Mouse (Mus musculus) yolk sac, embryonic 10.5 days (tissue): ENCODE data around the gene Zcchc2.
A peak's percentile ranks its signal among the peaks of the same experiment; 100 is the strongest.

Experiments used
- DNase-seq: peaks from one replicate; pipeline ENCODE4 v3.0.0-alpha.2; 2017; ENCODE audit warnings: low spot score

Gene Zcchc2

DNA sequence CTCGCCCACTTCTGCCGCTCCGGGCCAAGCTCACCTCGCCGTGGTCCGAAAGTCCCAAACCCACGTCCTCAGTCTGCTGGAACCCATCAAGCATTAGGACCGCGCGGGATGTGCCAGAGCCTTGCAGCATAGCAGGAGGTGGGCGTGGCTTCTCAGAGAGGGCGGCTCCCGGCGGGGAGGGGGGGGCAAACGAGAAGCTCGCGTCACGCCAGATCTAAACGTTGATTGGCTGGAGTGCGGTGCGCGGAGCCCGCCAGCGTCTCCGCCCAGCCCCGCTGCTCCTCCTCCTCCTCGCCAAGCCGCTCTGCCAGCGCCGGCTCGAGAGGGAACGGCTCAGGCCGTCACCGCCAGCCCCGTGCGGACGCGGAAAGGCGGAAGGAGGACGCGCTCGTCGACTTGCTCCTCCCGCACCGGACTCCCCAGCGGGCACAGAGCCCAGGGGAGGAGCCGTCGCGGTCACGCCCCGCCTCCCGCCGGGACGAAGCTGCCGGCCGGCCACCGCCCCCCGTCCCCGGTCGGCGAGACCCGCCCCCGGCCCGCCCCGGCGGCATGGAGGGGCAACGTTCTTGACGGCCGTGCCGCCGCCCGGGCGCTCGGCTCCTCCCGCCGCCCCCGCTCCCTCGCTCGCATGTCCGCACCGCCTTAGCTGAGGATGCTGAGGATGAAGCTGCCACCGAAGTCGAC, at the start of gene Zcchc2:
Gene Zcchc2 (plus strand): TSS at position 269 of the 684 bp plus-strand sequence.
- DNase-seq: peak; percentile 98

DNA sequence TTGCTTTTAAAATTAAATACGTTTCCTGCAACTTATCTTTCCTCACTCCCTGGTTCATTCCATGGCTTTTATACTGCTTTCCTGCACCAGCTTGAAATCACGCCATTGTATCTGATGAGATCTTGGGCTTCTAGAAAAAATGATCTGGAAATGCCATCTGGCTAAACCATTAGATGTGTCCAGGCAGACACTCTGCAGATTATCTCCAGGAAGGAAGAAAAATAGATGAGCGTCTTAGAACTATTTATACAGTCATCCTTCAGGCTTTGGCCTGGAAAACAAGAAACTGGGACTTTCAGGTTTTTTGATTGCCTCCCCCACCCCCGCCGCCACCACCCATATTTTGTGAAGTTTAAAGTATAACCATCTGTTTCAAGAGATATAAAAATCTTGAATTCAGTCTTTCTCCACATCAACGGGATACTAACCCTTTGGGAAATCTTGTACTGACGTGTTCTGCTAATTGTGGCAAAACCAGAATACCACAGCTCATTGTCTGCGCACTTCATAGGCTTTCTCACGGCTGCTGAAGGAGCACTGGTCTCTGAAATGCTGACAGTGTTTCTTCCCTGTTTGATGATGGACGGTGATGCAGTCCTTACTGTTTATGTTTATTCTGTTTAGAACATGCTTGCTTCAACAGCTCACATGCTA, 45.2 kb upstream of the Zcchc2 start:
- DNase-seq: no peak

DNA sequence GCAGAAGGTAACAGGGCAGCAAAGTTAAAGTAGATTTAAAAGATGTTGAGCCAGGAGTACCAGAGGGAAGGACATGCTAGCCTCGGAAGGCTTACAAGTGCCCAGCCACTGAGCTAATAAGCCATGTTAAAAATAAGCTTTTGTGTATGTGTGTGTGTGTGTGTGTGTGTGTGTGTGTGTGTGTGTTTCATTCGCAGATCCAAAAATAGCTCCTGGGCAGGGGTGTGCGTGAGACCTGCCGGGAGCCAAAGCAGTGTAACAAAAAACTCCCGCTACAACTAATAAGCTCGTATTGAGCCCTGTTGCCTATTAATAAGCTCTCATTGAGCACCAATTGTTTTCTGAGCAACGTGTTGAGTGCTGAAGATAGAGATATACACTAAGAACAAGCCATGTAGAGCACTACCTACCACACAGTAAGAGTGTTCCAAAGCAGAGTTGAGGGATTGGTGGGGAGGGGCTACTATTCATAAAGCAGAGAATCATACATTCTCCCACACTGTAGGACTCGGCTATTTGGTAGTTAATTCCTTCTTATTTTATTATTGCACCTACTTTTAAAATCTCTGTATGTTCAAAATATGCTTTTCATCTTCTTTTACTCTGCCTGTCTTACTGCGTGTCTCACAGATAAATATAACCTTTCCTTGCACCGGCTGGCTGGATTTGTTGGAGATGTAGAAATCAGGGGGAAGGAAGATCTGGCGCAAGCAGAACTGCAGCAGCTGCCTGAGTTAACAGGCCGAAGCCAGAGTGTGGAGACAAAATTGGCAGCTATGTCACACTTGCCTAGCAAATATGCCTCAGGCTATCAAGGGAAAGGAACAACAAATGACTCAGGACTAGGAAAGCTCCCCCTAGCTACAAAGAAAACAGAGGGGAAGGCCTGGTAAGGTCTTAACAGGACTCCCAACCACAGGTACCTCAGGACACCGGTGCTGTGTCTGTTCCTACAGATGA, 43.3 kb upstream of the Zcchc2 start:
- DNase-seq: no peak

DNA sequence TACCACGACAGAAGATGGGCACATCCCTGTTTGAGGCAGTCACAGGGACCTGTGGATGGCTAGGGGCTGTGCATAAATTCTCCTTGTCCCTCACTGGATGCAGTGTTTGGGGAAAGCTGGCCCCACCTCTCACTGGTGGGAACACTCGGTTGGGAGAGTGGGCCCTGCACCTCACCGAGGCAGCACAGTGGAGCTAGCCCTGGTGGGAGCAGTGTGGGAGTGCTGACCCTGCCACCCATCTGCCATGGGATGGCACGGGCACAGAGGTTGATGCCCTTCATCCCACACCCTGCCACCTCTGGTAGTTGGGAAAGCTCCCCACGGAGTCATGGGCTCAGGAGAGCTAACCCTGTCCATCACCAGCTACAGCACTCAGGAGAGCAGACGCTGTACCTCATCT, 41.9 kb upstream of the Zcchc2 start:
- no peak for DNase-seq

DNA sequence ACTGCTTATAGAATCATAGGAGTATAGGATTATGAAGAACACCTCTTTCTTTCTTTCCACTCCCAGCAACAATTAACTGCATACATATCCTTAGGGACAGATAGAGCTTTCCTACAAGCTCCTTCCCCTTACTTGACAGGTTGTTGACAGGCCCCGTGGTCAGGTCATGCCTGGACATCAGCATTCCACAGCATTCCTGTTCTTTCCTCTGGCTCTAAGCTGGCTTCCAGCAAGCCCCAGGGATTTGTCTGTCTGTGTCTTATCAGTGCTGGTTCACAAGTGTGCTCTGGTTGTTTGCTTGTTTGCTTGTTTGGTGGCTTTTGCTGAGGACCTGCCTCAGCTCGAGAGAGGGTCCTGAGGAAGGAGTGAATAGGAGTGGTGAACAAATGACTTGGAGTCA, 36.6 kb upstream of the Zcchc2 start:
- no peak for DNase-seq

DNA sequence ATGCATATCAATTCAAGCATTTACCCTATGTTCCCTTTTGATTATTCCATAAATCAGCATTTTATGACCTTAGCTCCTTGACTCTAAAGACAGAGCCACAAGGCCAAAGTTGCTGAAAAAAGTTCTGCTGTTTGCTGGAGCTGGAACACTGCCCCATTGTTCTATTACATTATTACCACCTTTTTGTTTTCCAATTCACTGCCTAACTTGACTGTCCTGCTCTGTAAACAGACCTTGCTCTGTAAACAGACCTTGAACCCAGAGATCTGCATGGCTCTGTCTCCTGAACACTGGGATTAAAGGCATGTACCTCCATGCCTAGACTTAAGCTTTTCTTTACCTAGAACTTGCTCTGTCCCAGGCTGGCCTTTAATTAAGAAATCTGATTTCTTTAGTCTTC, 36.2 kb upstream of the Zcchc2 start:
- DNase-seq: peak; percentile 28

DNA sequence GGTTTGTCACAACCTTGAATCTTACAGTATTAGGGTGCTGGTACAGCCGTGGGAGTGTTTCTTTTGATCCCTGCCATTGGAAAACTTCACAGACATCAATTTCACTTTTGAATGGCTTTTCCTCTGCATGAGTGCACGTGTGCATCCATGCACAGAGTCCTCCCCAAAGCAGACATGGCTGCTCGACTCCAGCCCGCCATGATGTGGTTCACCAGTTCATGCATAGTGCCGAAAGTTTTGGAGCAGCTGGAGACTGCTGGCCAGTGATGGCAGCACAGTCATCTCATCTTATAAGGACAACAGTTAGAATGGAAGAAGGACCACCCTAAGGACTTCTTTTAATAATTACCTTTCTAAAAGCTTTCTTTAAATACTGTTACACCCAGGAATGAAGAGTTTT, 34.1 kb upstream of the Zcchc2 start:
- no peak for DNase-seq

DNA sequence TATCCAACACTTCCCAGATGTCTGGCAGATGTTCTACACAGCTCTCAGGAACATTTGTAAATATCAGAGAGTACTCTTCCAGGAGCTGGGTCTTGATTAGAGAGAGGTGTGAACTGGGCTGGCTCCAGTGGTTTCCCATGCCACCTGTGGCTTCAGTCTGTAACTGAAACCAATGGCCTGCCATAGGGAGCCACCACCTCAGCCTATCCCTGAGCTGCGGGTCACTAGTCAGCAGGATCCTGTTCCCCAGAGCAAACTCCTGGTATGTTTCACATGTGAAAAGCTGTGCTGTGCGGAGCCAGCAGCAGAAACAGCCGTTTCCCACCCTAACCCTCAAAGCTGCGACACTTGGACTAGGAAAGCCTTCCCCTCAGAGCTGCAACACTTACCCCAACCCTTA, 28.7 kb upstream of the Zcchc2 start:
- DNase-seq: no peak

DNA sequence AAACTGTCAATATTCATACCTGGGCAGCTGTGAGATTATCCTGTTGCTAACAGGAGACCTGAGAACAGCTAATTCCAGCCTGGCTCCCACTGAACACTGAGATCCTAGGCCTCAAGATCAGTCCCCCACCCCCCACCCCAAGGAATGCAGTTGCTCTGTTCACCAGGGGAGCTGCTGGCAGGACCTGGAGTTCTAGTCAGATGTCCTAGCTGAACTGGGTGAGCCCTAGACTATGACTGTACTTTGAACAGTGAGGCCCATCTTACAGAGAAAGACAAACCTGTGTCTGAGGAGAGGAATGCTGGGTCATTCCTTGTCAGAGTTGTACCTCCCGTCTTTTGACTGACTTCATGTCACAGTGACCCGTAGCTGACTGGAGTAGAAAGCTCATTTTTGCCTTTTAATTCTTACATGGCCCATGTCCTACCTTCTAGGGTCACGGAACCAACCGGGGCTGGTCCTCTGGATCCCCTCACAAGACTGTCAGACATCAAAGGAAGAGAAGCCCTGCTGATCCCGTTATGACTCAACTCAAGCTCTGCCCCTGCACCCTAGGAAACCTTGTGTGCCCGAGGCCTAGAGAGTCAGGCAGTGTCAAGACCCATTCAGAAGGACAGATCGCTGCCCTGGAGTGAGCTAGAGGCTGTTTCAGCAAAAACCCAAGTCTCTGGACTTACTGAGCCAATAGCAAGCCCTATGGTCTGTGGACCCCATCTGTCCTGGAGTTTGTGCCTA, 28.0 kb upstream of the Zcchc2 start:
- DNase-seq: peak; percentile 53

DNA sequence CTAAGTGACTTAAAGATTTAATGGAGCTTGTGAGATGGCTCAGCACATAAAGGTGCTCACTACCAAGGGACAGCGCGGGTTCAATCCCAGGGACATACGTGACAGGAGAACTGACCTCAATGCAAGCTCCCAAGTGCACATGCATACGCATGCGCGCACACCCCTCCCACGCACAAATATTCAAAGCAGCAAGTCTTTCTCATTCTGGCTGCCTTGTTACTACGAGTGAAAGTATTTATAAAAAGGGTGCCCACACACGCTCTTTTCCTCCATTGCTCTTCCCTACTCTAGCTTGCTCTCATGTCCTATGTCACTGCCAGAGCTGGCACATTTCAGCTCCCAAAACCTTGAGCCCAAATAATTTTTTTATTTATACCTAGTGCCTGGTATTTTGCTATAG, 27.4 kb upstream of the Zcchc2 start:
- no peak for DNase-seq

DNA sequence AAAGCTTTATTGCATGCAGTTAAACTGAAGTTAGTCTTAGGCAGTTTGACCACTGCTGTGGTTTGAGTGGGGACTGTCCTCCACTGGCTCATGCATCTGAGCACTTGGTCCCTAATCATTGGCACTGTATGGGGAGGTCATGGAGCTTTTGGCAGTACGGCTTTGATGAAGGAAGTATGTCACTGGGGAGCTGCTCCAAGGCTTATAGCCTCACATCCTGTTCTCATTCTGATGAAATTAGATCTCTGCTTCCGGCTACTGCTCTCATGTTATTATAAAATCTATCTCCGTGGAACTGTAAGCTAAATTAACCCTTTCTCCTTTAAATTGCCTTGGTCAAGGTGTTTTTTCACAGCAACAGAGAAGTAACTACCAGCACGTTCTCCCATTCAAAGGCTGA, 25.7 kb upstream of the Zcchc2 start:
- no peak for DNase-seq

DNA sequence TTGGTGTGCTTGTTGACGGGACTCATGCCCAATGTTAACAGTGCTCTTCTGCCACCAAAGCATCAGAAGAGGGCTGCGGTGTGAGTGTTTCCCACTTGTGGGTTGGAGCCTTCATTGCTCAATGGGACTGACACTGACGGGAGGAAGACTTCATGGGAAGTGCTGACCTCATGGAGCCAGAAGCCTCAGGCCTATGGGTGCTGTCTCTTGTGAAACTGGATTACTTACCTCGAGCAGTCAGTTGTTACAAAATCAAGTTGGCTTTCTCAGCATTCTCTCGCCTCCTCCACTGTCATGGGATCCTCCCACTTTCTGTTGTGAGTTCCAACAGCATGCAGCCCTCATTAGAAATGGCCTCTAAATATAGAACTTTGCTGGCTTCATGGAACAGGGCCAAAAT, 25.0 kb upstream of the Zcchc2 start:
- DNase-seq: no peak

DNA sequence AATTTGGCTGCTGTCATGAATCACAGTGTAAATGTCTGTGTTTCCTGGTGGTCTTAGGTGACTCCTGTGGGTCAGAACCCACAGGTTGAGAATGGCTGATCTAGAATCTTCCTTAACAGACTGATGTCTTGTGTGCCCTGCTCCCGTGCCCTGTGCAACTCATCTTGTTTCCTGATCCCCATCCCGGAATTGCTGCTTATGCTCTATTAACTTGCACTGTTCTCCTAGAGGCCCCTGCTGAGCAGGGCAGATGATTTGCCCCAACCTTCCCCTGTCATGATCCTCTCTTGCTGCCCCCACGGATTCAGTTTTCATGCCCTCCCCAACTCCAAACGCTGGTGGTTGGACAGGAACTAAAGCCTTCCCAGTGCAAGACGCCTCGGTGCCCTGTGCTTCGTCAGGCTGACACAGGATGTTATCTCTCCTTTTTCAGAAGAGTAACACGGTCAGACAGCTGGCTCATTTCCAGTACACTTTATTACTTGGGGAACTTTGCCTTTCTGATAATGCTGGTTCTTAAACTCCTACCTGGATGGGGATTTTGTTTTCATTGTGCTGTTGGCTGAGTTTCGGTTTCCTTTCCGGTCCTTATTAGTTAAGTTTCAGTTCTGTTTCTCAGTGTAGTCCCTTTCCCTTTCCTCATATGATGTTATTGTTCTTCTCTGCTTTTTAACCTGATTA, 18.6 kb upstream of the Zcchc2 start:
- peak; percentile 43 for DNase-seq

DNA sequence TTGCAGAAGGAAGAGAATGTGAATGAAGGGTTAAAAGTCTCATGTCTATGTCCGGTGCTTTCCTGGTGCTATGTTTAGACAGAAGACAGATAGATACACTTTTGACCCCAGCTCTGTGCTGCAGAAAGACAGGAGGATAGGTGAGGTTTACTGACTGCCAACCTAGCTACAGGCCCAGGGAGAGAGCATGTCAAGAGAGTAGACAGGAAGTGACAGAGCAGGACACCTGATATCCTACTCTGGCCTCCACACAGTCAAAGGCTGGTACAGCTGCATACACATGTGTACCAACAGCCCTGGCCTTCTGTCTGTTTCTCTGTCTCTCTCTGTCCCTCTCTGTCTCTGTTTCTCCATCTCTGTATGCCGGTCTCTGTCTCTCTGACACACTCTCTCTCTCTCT, 16.2 kb upstream of the Zcchc2 start:
- DNase-seq: peak; percentile 63

DNA sequence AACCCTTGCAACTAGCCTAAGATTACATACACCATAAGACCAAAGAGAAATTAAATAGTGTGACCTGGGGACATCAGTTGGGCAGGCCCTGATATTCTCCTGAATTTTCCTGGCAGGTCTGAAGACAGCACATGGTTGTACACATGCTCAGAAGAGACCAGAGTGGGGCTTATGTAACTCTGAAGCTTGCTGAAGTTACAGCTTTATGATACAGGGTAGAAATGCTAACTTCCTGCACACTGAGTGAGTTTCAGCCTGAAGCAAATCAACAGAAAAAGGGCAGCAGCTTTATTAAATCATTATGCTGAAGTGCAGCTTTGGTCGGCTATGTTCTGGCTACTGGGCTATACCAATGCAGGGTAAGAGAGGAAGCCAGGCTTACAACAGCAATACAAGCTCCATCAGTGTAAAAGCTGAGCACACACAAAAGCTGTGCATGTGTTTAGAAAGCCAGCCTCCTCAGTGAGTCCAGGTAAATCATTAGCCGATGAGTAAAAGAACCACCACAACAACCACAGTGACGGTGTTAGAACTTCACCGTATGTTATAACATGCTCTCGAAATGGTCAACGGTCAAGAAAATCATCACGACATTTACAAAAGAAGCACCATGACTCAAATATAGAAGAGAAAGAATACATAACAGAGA, 12.6 kb upstream of the Zcchc2 start:
- DNase-seq: peak; percentile 68

DNA sequence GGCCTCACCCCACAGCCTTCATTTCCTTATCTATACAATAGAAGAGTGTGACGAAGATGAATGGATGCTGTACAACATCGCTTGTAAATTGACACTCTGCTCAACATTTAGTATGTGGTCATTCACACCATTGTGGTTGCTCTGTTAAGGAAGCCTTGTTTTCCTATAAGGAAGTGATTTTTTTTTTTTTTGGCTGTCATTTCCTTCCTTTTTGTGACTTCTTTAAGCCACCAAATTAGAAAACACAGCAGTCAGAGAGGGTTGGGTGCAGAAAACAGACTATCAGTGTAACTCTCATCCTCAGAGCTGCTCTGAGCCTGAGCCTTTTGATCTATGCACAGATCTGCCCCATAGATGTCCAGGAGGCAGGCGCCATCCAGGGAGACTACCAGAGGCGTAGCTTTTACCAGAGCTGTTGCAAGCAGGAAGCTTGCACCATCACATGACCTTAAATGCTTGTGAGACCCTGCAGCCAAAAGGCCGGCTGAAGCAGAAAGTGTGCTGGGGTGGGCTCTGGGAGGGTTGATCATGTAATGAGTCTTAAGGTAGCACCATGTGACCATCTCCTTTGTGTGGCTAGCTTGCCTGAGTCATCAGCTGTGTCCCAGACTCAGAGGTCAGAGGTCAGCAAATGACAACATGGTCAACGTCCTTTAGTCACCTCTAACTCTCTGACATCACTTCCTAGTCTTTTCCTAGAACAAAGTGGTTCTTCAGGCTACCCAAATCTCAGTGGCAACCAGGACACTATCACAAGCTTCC, 9.2 kb upstream of the Zcchc2 start:
- peak; percentile 68 for DNase-seq

DNA sequence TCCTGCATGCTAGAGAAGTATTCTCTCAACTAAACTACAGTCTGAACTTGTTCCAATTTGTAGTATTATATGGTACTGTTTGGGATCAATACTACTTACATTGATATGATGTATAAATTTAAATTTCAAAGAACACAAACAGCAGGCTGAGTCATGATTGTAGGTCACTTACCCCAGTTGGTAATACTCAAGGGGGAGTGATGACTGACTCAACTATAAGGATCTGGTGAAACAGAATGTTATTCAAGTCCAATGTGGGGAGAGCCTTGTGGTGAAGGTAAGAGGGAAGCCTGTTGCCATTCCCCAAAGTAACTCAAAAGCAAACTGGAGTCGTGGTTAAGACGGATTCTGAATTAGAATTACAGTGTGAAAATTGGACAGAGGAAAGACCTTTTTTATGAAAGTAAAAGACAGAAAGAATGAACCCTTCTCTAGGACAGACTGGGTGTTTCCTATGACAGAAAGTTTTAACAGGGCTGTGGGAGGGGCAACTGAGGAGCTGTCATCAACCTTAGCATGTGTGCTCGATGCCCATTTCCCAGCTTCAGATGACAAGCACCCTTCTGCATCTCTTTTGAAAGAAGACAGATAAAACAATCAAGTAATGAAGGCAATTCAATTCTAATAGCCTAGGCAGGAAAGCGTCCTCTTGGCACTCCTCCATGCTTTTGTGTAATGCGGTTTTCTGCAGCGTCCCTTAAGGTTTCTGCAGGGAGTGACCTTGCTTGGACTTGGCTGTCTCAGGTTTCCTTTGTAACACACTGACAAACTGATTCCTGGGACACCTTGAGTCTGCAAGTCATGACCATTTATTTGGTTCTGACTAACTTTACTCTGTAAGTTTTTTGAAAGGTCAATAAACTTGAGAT, 7.5 kb upstream of the Zcchc2 start:
- DNase-seq: no peak

DNA sequence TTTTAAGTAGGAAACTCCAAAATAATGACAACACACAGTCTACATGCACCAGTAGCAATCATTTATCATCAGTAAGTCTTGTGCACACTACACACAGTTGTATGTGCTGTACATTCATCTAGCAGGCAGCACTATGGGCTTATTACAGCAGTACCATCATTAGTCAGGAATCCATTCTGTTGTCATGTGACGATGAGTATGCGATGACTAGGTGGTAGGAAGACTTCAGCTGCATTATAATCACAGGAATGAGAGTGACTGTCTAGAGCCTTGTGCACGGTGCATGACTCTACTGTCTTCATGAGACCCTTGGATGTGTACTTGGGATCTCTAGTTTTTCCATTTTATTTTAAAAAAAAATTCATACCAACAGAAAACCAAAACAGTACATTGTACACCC, 6.0 kb upstream of the Zcchc2 start:
- DNase-seq: no peak

DNA sequence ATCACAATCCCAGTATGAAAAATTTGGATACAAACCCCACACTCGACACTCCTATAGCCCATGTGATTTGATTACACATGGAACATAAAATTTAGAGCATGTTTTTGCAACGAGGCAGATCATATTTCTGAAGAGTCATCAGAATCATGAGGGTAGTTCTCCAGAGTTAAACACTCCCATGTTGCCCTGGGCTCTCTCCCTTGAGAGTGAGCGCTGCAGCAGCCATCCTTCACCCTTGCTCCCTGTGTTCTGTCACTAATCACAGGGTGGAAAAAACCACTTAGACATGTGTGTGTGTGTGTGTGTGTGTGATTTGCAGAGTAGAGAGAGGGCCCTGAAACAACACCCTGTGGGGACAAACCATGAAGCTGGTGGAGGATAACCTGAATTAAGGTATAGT, 2.0 kb upstream of the Zcchc2 start:
- no peak for DNase-seq
